Mouse (Mus musculus) thymus, adult 2 months (tissue): ENCODE measurements around the gene Nlrc4.

Experiments
- CTCF ChIP-seq: fragments of 200-500 bp; IDR thresholded peaks from 2 replicates; pipeline ENCODE4 v1.5.1; 2012; ENCODE audit warnings: mild to moderate bottlenecking, control low read depth, low read length, moderate library complexity, borderline replicate concordance; ENCODE audit not compliant: control insufficient read depth, poor library complexity, insufficient read depth; ENCODE audit errors: extremely low read depth
- POLR2A ChIP-seq: fragments of 200-500 bp; IDR thresholded peaks from 2 replicates; pipeline ENCODE4 v1.6.1; 2012; ENCODE audit warnings: mild to moderate bottlenecking, low read length, control low read depth, moderate library complexity; ENCODE audit not compliant: control insufficient read depth, poor library complexity, insufficient read depth; ENCODE audit errors: extremely low read depth

DNA sequence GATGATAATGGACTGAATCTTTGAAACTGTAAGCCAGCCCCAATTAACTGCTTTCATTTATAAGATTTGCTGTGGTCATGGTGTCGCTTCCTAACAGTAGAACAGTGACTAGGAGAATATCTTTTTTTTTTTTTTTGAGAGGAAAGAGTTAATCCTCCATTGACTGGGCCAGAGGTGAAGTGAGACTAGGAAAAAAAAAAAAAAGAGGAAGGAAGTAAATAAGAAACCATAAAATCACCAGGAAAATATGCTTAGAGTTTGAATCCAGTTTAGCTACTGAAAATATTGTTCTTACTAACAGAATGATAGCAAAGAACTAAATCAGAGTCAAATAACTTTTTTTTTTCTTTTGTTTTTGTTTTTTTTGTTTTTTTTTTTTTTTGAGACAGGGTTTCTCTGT lies 4.3 kb downstream of the Nlrc4 start:
- TF ChIP-seq CTCF (no peak), POLR2A (no peak)
